Mouse (Mus musculus): ENCODE results near the gene Ptgdr2. TPM values are rescaled to one million over a fixed set of nuclear protein-coding genes. Genes with fewer than 3 reads are reported as not detected.

Gene Ptgdr2
- total RNA-seq, 2 experiments from 2014 or later = 0.07 TPM; not detected in 1

GRCm38 (mm10) chr19:10930641-10931040 lies 6.3 kb upstream of the Ptgdr2 start:
- peak; percentile 73 for ATAC-seq (ENCODE audit: poor library complexity, severe bottlenecking)

- ATAC-seq (ENCODE audit: poor library complexity, severe bottlenecking) = no peak
Observed at GRCm38 (mm10) chr19:10935029-10935428, 1.9 kb upstream of the Ptgdr2 start.

GRCm38 (mm10) chr19:10936077-10936476 lies 883 bp upstream of the Ptgdr2 start:
- ATAC-seq (ENCODE audit: poor library complexity, severe bottlenecking) = no peak

- ATAC-seq (ENCODE audit: poor library complexity, severe bottlenecking) = peak; percentile 48
Observed at GRCm38 (mm10) chr19:10938771-10939170, 1.8 kb downstream of the Ptgdr2 start.

GRCm38 (mm10) chr19:10940097-10940800 lies 3.3 kb downstream of the Ptgdr2 start:
- peak; percentile 74 for ATAC-seq (ENCODE audit: poor library complexity, severe bottlenecking)

GRCm38 (mm10) chr19:10940801-10941457 lies 4.0 kb downstream of the Ptgdr2 start:
- ATAC-seq (ENCODE audit: poor library complexity, severe bottlenecking) = no peak

- ATAC-seq (ENCODE audit: poor library complexity, severe bottlenecking) = peak; percentile 70
Observed at GRCm38 (mm10) chr19:10943955-10944354, 7.0 kb downstream of the Ptgdr2 start.

GRCm38 (mm10) chr19:10946506-10946905 lies 9.5 kb downstream of the Ptgdr2 start:
- no peak for ATAC-seq (ENCODE audit: poor library complexity, severe bottlenecking)

- ATAC-seq (ENCODE audit: poor library complexity, severe bottlenecking) = peak; percentile 51
Observed at GRCm38 (mm10) chr19:10947219-10947618, 10.3 kb downstream of the Ptgdr2 start.

- ATAC-seq (ENCODE audit: poor library complexity, severe bottlenecking) = no peak
Observed at GRCm38 (mm10) chr19:10948416-10948815, 11.5 kb downstream of the Ptgdr2 start.

- peak; percentile 92 for ATAC-seq (ENCODE audit: poor library complexity, severe bottlenecking)
Observed at GRCm38 (mm10) chr19:10949112-10949511, 12.2 kb downstream of the Ptgdr2 start, which contains the start of gene Ccdc86. Ccdc86 (minus strand) TSS chr19:10949266.

GRCm38 (mm10) chr19:10949558-10949957 lies 12.6 kb downstream of the Ptgdr2 start:
- no peak for ATAC-seq (ENCODE audit: poor library complexity, severe bottlenecking)

GRCm38 (mm10) chr19:10952021-10952939 lies 15.3 kb downstream of the Ptgdr2 start:
- ATAC-seq (ENCODE audit: poor library complexity, severe bottlenecking) = no peak

GRCm38 (mm10) chr19:10959085-10959977 lies 22.4 kb downstream of the Ptgdr2 start:
- peak; percentile 98 for ATAC-seq (ENCODE audit: poor library complexity, severe bottlenecking)

- ATAC-seq (ENCODE audit: poor library complexity, severe bottlenecking) = no peak
Observed at GRCm38 (mm10) chr19:10959978-10960346, 23.0 kb downstream of the Ptgdr2 start.

GRCm38 (mm10) chr19:10965721-10966120 lies 28.8 kb downstream of the Ptgdr2 start:
- ATAC-seq (ENCODE audit: poor library complexity, severe bottlenecking) = no peak

- no peak for ATAC-seq (ENCODE audit: poor library complexity, severe bottlenecking)
Observed at GRCm38 (mm10) chr19:10968578-10968977, 31.6 kb downstream of the Ptgdr2 start.

GRCm38 (mm10) chr19:10970457-10970856 lies 33.5 kb downstream of the Ptgdr2 start:
- ATAC-seq (ENCODE audit: poor library complexity, severe bottlenecking) = peak; percentile 15; the same call in 1 of the 2 replicates

- no peak for ATAC-seq (ENCODE audit: poor library complexity, severe bottlenecking)
Observed at GRCm38 (mm10) chr19:10972660-10973059, 35.7 kb downstream of the Ptgdr2 start.

- no peak for ATAC-seq (ENCODE audit: poor library complexity, severe bottlenecking)
Observed at GRCm38 (mm10) chr19:10973187-10973586, 36.2 kb downstream of the Ptgdr2 start.

Data from megakaryocyte, adult 5-6 weeks (primary cell).